Mouse (Mus musculus) CH12.LX (cell line): Measurements from ENCODE around the gene Slc2a13. TPM values are rescaled to one million over a fixed set of nuclear protein-coding genes. Genes with fewer than 3 reads are reported as not detected.

Experiments
- DNase-seq: peaks from one replicate; pipeline ENCODE4 v3.0.0-alpha.2; 2013; ENCODE audit errors: extremely low read depth
- H3K27ac ChIP-seq: 2 replicates; pipeline ENCODE4 v1.5.1; 2012; ENCODE audit warnings: low read depth, mild to moderate bottlenecking, control low read depth, moderate library complexity; ENCODE audit not compliant: insufficient read depth
- H3K27me3 ChIP-seq: replicated peaks from 2 replicates; pipeline ENCODE3; 2012; ENCODE audit warnings: inconsistent platforms
- H3K36me3 ChIP-seq, 2 experiments: replicated peaks in 1 of 2; 2 replicates each; pipeline versions ENCODE3 to v1.6.1; 2012; ENCODE audit warnings: inconsistent platforms in 1 of 2, low read length in 1 of 2, mild to moderate bottlenecking in 1 of 2, mixed read lengths in 1 of 2, moderate library complexity in 1 of 2; ENCODE audit not compliant: control insufficient read depth in 1 of 2, insufficient read depth in 1 of 2
- H3K4me1 ChIP-seq, 2 experiments: 2 replicates each; pipeline ENCODE4 v1.6.1; 2012; ENCODE audit warnings: inconsistent platforms in 1 of 2, moderate library complexity in 1 of 2; ENCODE audit not compliant: insufficient read depth in 2 of 2, control insufficient read depth in 1 of 2
- H3K4me2 ChIP-seq: 2 replicates; pipeline ENCODE4 v1.6.1; 2012; ENCODE audit warnings: low read depth, mild to moderate bottlenecking, control low read depth; ENCODE audit not compliant: poor library complexity, insufficient read depth, severe bottlenecking
- H3K4me3 ChIP-seq, 3 experiments: fragments of 150-350 bp in 1 of 3; sonication (generic) in 1 of 3; replicated peaks in 1 of 3; 2 replicates each; pipeline versions ENCODE3 to v1.5.1; 2011 to 2012; ENCODE audit warnings: low read depth in 2 of 3, low read length in 2 of 3, mild to moderate bottlenecking in 2 of 3, moderate library complexity in 2 of 3, control low read depth in 1 of 3, improper control_type of control experiment in 1 of 3, inconsistent platforms in 1 of 3, mixed read lengths in 1 of 3; ENCODE audit not compliant: poor library complexity in 1 of 3
- H3K79me2 ChIP-seq: replicated peaks from 2 replicates; pipeline ENCODE4 v1.6.1; 2012; ENCODE audit warnings: mild to moderate bottlenecking, moderate library complexity; ENCODE audit not compliant: control insufficient read depth, poor library complexity, insufficient read depth, severe bottlenecking; ENCODE audit errors: extremely low read depth
- H3K9ac ChIP-seq: 2 replicates; pipeline ENCODE4 v1.6.1; 2012; ENCODE audit warnings: low read depth, mild to moderate bottlenecking, control low read depth, moderate library complexity; ENCODE audit not compliant: insufficient read depth
- H3K9me3 ChIP-seq: replicated peaks from 2 replicates; pipeline ENCODE3; 2012; ENCODE audit warnings: low read length, inconsistent platforms, mixed read lengths
- BHLHE40 ChIP-seq: IDR thresholded peaks from 2 replicates; pipeline ENCODE4 v1.6.1; 2011; ENCODE audit warnings: mild to moderate bottlenecking, low read depth, low read length, improper control_type of control experiment
- CTCF ChIP-seq, 2 experiments: IDR thresholded peaks in 1 of 2; conservative IDR thresholded peaks in 1 of 2; 2 replicates each; pipeline ENCODE4 v1.5.1; 2011 to 2012; ENCODE audit warnings: low read depth in 2 of 2, low read length in 2 of 2, improper control_type of control experiment in 1 of 2, inconsistent platforms in 1 of 2, mild to moderate bottlenecking in 1 of 2, moderate library complexity in 1 of 2
- E2F4 ChIP-seq: IDR thresholded peaks from 2 replicates; pipeline ENCODE4 v1.6.1; 2011; ENCODE audit warnings: low read depth, low read length, improper control_type of control experiment; ENCODE audit not compliant: insufficient replicate concordance
- EP300 ChIP-seq: IDR thresholded peaks from 2 replicates; pipeline ENCODE4 v1.6.1; 2011; ENCODE audit warnings: low read length, improper control_type of control experiment
- HCFC1 ChIP-seq: IDR thresholded peaks from 2 replicates; pipeline ENCODE4 v1.6.1; 2012; ENCODE audit warnings: low read depth, mild to moderate bottlenecking, inconsistent platforms, low read length, improper control_type of control experiment
- JUND ChIP-seq: conservative IDR thresholded peaks from 2 replicates; pipeline ENCODE4 v1.6.1; 2011; ENCODE audit warnings: low read depth, low read length, improper control_type of control experiment
- MAFK ChIP-seq: IDR thresholded peaks from 2 replicates; pipeline ENCODE4 v1.6.1; 2011; ENCODE audit warnings: low read length, improper control_type of control experiment; ENCODE audit not compliant: insufficient replicate concordance
- MAX ChIP-seq: IDR thresholded peaks from 2 replicates; pipeline ENCODE4 v1.6.1; 2011; ENCODE audit warnings: low read length, improper control_type of control experiment
- MEF2A ChIP-seq: IDR thresholded peaks from 2 replicates; pipeline ENCODE4 v1.6.1; 2014; ENCODE audit warnings: low read depth, mild to moderate bottlenecking, inconsistent platforms, low read length, improper control_type of control experiment, borderline replicate concordance
- MYC ChIP-seq: IDR thresholded peaks from 2 replicates; pipeline ENCODE4 v1.6.1; 2011; ENCODE audit warnings: low read depth, mild to moderate bottlenecking, improper control_type of control experiment, low read length
- NELFE ChIP-seq: IDR thresholded peaks from 2 replicates; pipeline ENCODE4 v1.6.1; 2011; ENCODE audit warnings: low read depth, low read length, improper control_type of control experiment
- PAX5 ChIP-seq: IDR thresholded peaks from 2 replicates; pipeline ENCODE4 v1.6.1; 2012; ENCODE audit warnings: low read length, inconsistent platforms, mixed read lengths
- POLR2AphosphoS2 ChIP-seq: IDR thresholded peaks from 2 replicates; pipeline ENCODE4 v1.6.1; 2011; ENCODE audit warnings: low read depth, low read length, improper control_type of control experiment
- RCOR1 ChIP-seq: conservative IDR thresholded peaks from 2 replicates; pipeline ENCODE4 v1.6.1; 2012; ENCODE audit warnings: low read depth, mild to moderate bottlenecking, inconsistent platforms, low read length, improper control_type of control experiment
- SIN3A ChIP-seq: IDR thresholded peaks from 2 replicates; pipeline ENCODE4 v1.6.1; 2012; ENCODE audit warnings: low read length, improper control_type of control experiment, inconsistent platforms
- SMC3 ChIP-seq: IDR thresholded peaks from 2 replicates; pipeline ENCODE4 v1.6.1; 2011; ENCODE audit warnings: low read depth, low read length, improper control_type of control experiment
- TBP ChIP-seq: conservative IDR thresholded peaks from 2 replicates; pipeline ENCODE4 v1.6.1; 2011; ENCODE audit warnings: low read depth, low read length, improper control_type of control experiment
- USF1 ChIP-seq: IDR thresholded peaks from 2 replicates; pipeline ENCODE4 v1.6.1; 2014; ENCODE audit warnings: low read depth, mild to moderate bottlenecking, inconsistent platforms, low read length, improper control_type of control experiment
- USF2 ChIP-seq: conservative IDR thresholded peaks from 2 replicates; pipeline ENCODE4 v1.6.1; 2011; ENCODE audit warnings: low read depth, low read length, improper control_type of control experiment
- ZKSCAN1 ChIP-seq: IDR thresholded peaks from 2 replicates; pipeline ENCODE4 v1.6.1; 2012; ENCODE audit warnings: low read depth, inconsistent platforms, low read length, improper control_type of control experiment, borderline replicate concordance
- ZNF384 ChIP-seq: IDR thresholded peaks from 2 replicates; pipeline ENCODE4 v1.6.1; 2012; ENCODE audit warnings: low read depth, low read length, improper control_type of control experiment, inconsistent platforms
- dilution Hi-C: fragments of 300-500 bp; cut with MboI; formaldehyde crosslinking; loops from 2 replicates; pipeline ENCODE4 v1.14.3; 2020; ENCODE audit warnings: low sequenced_read_pairs; ENCODE audit not compliant: extremely low pct_unique_long_range_greater_than_20kb, extremely low pct_ligation_motif_present
- in situ Hi-C: fragments of 300-500 bp; cut with MboI; formaldehyde crosslinking; loops from 3 replicates; pipeline ENCODE4 v1.14.3; 2019; ENCODE audit warnings: low sequenced_read_pairs, low pct_ligation_motif_present, low pct_unique_long_range_greater_than_20kb, mixed read lengths
- polyA plus RNA-seq: library from polyadenylated mRNA; unstranded; fragments of >175 nt; gene quantifications from 2 replicates; pipeline ENCODE4 v1.2.1, GENCODE M21; 2012; ENCODE audit warnings: low read depth; ENCODE audit not compliant: insufficient read length
- total RNA-seq, 2 experiments: library from RNA; depleted of rRNA; stranded (reverse); fragments of 300-350 nt in 1 of 2; fragments of >200 nt in 1 of 2; gene quantifications; 2 replicates each; pipeline ENCODE4 v1.2.3; 2012 to 2014

Gene Slc2a13
- total and polyA plus RNA-seq, 3 experiments, result not detected

GRCm38 (mm10) chr15:91377105-91377504 is 196.0 kb downstream of the Slc2a13 start:
- Histone ChIP-seq H3K79me2 (no peaks in the 10 kb centered on the region), H3K27me3 (no peaks in the 10 kb centered on the region), H3K4me1 (no peaks in the 10 kb centered on the region), H3K27ac (no peak overlapping the region), H3K4me2 (no peak overlapping the region), H3K9me3 (peaks cover 64% of the 10 kb centered on the region), H3K4me3 (no peak overlapping the region)
- in situ Hi-C loops, result no loop called here
- dilution Hi-C loops, result no loop called here
- TF ChIP-seq POLR2AphosphoS2 (no peak), TBP (no peak), MEF2A (no peak), ZNF384 (no peak), ZKSCAN1 (no peak), NELFE (no peak), MAX (no peak), CTCF (conservative IDR thresholded peaks at IDR 0.05 in 1 of 2, IDR thresholded peaks at IDR 0.05 in 1 of 2; ENCODE audit: low read depth in 2 of 2, low read length in 2 of 2) (no peak), USF2 (no peak), E2F4 (no peak)
- TF ChIP-seq, all 38 proteins: peak for 0
- no peak for DNase-seq
- no peaks in the 10 kb centered on the region for H3K36me3 ChIP-seq
- H3K9ac ChIP-seq, result no peak overlapping the region

- dilution Hi-C loops, result no loop called here
- no peak overlapping the region for H3K4me2 ChIP-seq
- H3K36me3 ChIP-seq, result no peaks in the 10 kb centered on the region
- no peak overlapping the region for H3K4me3 ChIP-seq
- TF ChIP-seq MYC (no peak), MEF2A (no peak), E2F4 (no peak), JUND (no peak), BHLHE40 (no peak), USF1 (no peak), PAX5 (no peak), SMC3 (no peak), ZNF384 (no peak)
- no peaks in the 10 kb centered on the region for H3K27me3 ChIP-seq
- peaks cover 64% of the 10 kb centered on the region for H3K9me3 ChIP-seq
- no peak for DNase-seq
- no peaks in the 10 kb centered on the region for H3K79me2 ChIP-seq
- H3K4me1 ChIP-seq, result no peaks in the 10 kb centered on the region
- H3K27ac ChIP-seq, result no peak overlapping the region
- in situ Hi-C loops, result no loop called here
- H3K9ac ChIP-seq, result no peak overlapping the region
Measured at GRCm38 (mm10) chr15:91374441-91374840, 198.6 kb downstream of the Slc2a13 start.

GRCm38 (mm10) chr15:91373203-91373584 is 199.9 kb downstream of the Slc2a13 start:
- no peak for DNase-seq
- Histone ChIP-seq H3K4me1 (no peaks in the 10 kb centered on the region), H3K27me3 (no peaks in the 10 kb centered on the region), H3K4me3 (no peak overlapping the region), H3K9me3 (peaks cover 59% of the 10 kb centered on the region), H3K27ac (no peak overlapping the region), H3K9ac (no peak overlapping the region), H3K36me3 (no peaks in the 10 kb centered on the region), H3K4me2 (no peak overlapping the region), H3K79me2 (no peaks in the 10 kb centered on the region)
- dilution Hi-C loops (no loop called here), in situ Hi-C loops (no loop called here)
- no peak for TF ChIP-seq SIN3A
- no peak for TF ChIP-seq ZKSCAN1
- no peak for TF ChIP-seq MAFK
- TF ChIP-seq SMC3, result no peak
- TF ChIP-seq HCFC1, result no peak
- no peak for TF ChIP-seq EP300
- TF ChIP-seq RCOR1, result no peak
